Mouse (Mus musculus): Measurements from ENCODE around the gene 1110002E22Rik.

The 1110002E22Rik gene

GRCm38 (mm10) chr3:138106887-138107286 is 42.0 kb downstream of the 1110002E22Rik start:
- no peak for DNase-seq (ENCODE audit: low read depth)

- no peak for DNase-seq (ENCODE audit: low read depth)
Observed at GRCm38 (mm10) chr3:138110910-138111782, 46.3 kb downstream of the 1110002E22Rik start.

GRCm38 (mm10) chr3:138114106-138114505 is 49.3 kb downstream of the 1110002E22Rik start:
- DNase-seq (ENCODE audit: low read depth) = no peak

- DNase-seq (ENCODE audit: low read depth) = no peak
Observed at GRCm38 (mm10) chr3:138116871-138117270, 52.0 kb downstream of the 1110002E22Rik start.

GRCm38 (mm10) chr3:138118392-138118791 is 53.5 kb downstream of the 1110002E22Rik start:
- no peak for DNase-seq (ENCODE audit: low read depth)

- DNase-seq (ENCODE audit: low read depth) = peak; percentile 13
Observed at GRCm38 (mm10) chr3:138118831-138119230, 54.0 kb downstream of the 1110002E22Rik start.

GRCm38 (mm10) chr3:138119444-138120105 is 54.7 kb downstream of the 1110002E22Rik start:
- DNase-seq (ENCODE audit: low read depth) = no peak

GRCm38 (mm10) chr3:138121461-138121860 is 56.6 kb downstream of the 1110002E22Rik start:
- DNase-seq (ENCODE audit: low read depth) = no peak

- no peak for DNase-seq (ENCODE audit: low read depth)
Observed at GRCm38 (mm10) chr3:138123842-138124241, 59.0 kb downstream of the 1110002E22Rik start.

- DNase-seq (ENCODE audit: low read depth) = no peak
Observed at GRCm38 (mm10) chr3:138129110-138129509, 64.3 kb downstream of the 1110002E22Rik start.

GRCm38 (mm10) chr3:138130692-138131091 is 65.8 kb downstream of the 1110002E22Rik start:
- no peak for DNase-seq (ENCODE audit: low read depth)
